Mouse (Mus musculus) hindbrain, postnatal 0 days (tissue): ENCODE measurements at regions not wholly inside any gene's neighbourhood (a gene's known extent, or its start where the extent isn't known, plus 50 kb on each side); places are given as distances from the start of the nearest gene placed in this dataset.
"Not testable (repeated sequence)": the region's sequence is repeated elsewhere in the genome, so short reads cannot be mapped to it uniquely, and the experiment has no call there.

ENCODE experiments used
- ATAC-seq: fragments of 200-750 bp; cut with Nextera tagmentation; 2 replicates; pipeline ENCODE4 v1.8.0; 2017; ENCODE audit warnings: mild to moderate bottlenecking, moderate TSS enrichment, moderate library complexity
- DNase-seq: peaks from one replicate; pipeline ENCODE4 v3.0.0-alpha.2; 2015; ENCODE audit warnings: low spot score
- H3K27ac ChIP-seq: fragments of 300-500 bp; sonication (generic); 2 replicates; pipeline ENCODE4 v1.5.1; 2014; ENCODE audit warnings: mild to moderate bottlenecking
- H3K27me3 ChIP-seq: fragments of 300-500 bp; sonication (generic); 2 replicates; pipeline ENCODE4 v1.6.1; 2014; ENCODE audit warnings: low read length, mixed read lengths; ENCODE audit not compliant: insufficient read depth
- H3K36me3 ChIP-seq: fragments of 300-500 bp; sonication (generic); 2 replicates; pipeline ENCODE4 v1.6.1; 2014; ENCODE audit warnings: low read length, mixed read lengths; ENCODE audit not compliant: insufficient read depth
- H3K4me1 ChIP-seq: fragments of 300-500 bp; sonication (generic); 2 replicates; pipeline ENCODE4 v1.6.1; 2014; ENCODE audit warnings: antibody characterized with exemption, low read length, mixed read lengths; ENCODE audit not compliant: insufficient read depth
- H3K4me2 ChIP-seq: fragments of 300-500 bp; sonication (generic); 2 replicates; pipeline ENCODE4 v1.6.1; 2014; ENCODE audit warnings: low read depth, mild to moderate bottlenecking, low read length, moderate library complexity, mixed read lengths
- H3K4me3 ChIP-seq: fragments of 300-500 bp; sonication (generic); 2 replicates; pipeline ENCODE4 v1.5.1; 2014; ENCODE audit warnings: low read length
- H3K9ac ChIP-seq: fragments of 300-500 bp; sonication (generic); replicated peaks from 2 replicates; pipeline ENCODE4 v1.6.1; 2014; ENCODE audit warnings: mild to moderate bottlenecking, low read length, moderate library complexity, mixed read lengths
- H3K9me3 ChIP-seq: fragments of 300-500 bp; sonication (generic); 2 replicates; pipeline ENCODE4 v1.6.1; 2016; ENCODE audit warnings: low read length, mixed read lengths
- CTCF ChIP-seq: IDR thresholded peaks from 2 replicates; pipeline ENCODE4 v1.5.1; 2016; ENCODE audit warnings: antibody characterized with exemption, control low read depth, low read depth
- WGBS: fragments of 180-500 bp; shearing (Covaris S2); extraction: QIAGEN DNeasy Blood & Tissue Kit; methylation state at CpG from one replicate; pipeline ENCODE4 v1.1.7; 2014; 5-methylcytosine and 5-hydroxymethylcytosine counted together

GRCm38 (mm10) chrX:159061322-159061721 is 148.8 kb upstream of the Rps6ka3 start:
- Histone ChIP-seq H3K9ac (no peak overlapping the region), H3K36me3 (no peaks in the 10 kb centered on the region), H3K27ac (no peak overlapping the region), H3K4me2 (no peak overlapping the region), H3K27me3 (no peaks in the 10 kb centered on the region), H3K4me3 (no peak overlapping the region), H3K4me1 (no peaks in the 10 kb centered on the region), H3K9me3 (no peaks in the 10 kb centered on the region)
- DNase-seq (no peak), ATAC-seq (no peak)
- TF ChIP-seq CTCF: no peak

- Histone ChIP-seq H3K4me1 (no peaks in the 10 kb centered on the region), H3K9me3 (no peaks in the 10 kb centered on the region), H3K9ac (no peak overlapping the region), H3K27ac (no peak overlapping the region), H3K27me3 (no peaks in the 10 kb centered on the region), H3K4me2 (no peak overlapping the region), H3K36me3 (no peaks in the 10 kb centered on the region), H3K4me3 (no peak overlapping the region)
- DNase-seq (peak; percentile 28), ATAC-seq (no peak)
- TF ChIP-seq CTCF: no peak
- 61% methylated on average over 2 of the region's 2 CpGs for WGBS
Measured at GRCm38 (mm10) chrX:159066212-159066611, 143.9 kb upstream of the Rps6ka3 start.

- H3K27ac ChIP-seq: no peak overlapping the region
- no peak overlapping the region for H3K4me3 ChIP-seq
- DNase-seq (no peak), ATAC-seq (no peak)
- no peaks in the 10 kb centered on the region for H3K4me1 ChIP-seq
- no peaks in the 10 kb centered on the region for H3K36me3 ChIP-seq
- no peak overlapping the region for H3K4me2 ChIP-seq
- no peaks in the 10 kb centered on the region for H3K9me3 ChIP-seq
- no peaks in the 10 kb centered on the region for H3K27me3 ChIP-seq
- no peak for TF ChIP-seq CTCF
- H3K9ac ChIP-seq: no peak overlapping the region
- 50% methylated on average over 3 of the region's 3 CpGs for WGBS
Measured at GRCm38 (mm10) chrX:159072647-159073046, 137.5 kb upstream of the Rps6ka3 start.

GRCm38 (mm10) chrX:159073533-159073932 is 136.6 kb upstream of the Rps6ka3 start:
- no peak overlapping the region for H3K27ac ChIP-seq
- H3K4me2 ChIP-seq: no peak overlapping the region
- no peak overlapping the region for H3K9ac ChIP-seq
- H3K27me3 ChIP-seq: no peaks in the 10 kb centered on the region
- ATAC-seq (no peak), DNase-seq (peak; percentile 35)
- H3K4me3 ChIP-seq: no peak overlapping the region
- no peaks in the 10 kb centered on the region for H3K9me3 ChIP-seq
- H3K4me1 ChIP-seq: no peaks in the 10 kb centered on the region
- TF ChIP-seq CTCF: no peak
- no peaks in the 10 kb centered on the region for H3K36me3 ChIP-seq

- Histone ChIP-seq H3K27ac (no peak overlapping the region), H3K4me3 (no peak overlapping the region), H3K4me2 (no peak overlapping the region), H3K4me1 (no peaks in the 10 kb centered on the region), H3K27me3 (no peaks in the 10 kb centered on the region), H3K36me3 (no peaks in the 10 kb centered on the region), H3K9me3 (no peaks in the 10 kb centered on the region), H3K9ac (no peak overlapping the region)
- DNase-seq (no peak), ATAC-seq (no peak)
- TF ChIP-seq CTCF: no peak
- 82% methylated on average over 2 of the region's 2 CpGs for WGBS
Measured at GRCm38 (mm10) chrX:159080508-159080907, 129.6 kb upstream of the Rps6ka3 start.

- not testable (repeated sequence) for H3K27me3 ChIP-seq, H3K9ac ChIP-seq, DNase-seq, H3K4me1 ChIP-seq, ATAC-seq, H3K4me2 ChIP-seq, H3K4me3 ChIP-seq, H3K9me3 ChIP-seq, H3K27ac ChIP-seq, H3K36me3 ChIP-seq
- WGBS: 93% methylated on average over 6 of the region's 6 CpGs
Measured at GRCm38 (mm10) chrX:159110651-159111050, 99.5 kb upstream of the Rps6ka3 start.

- H3K4me1 ChIP-seq: no peaks in the 10 kb centered on the region
- H3K36me3 ChIP-seq: no peaks in the 10 kb centered on the region
- H3K9ac ChIP-seq: no peak overlapping the region
- DNase-seq (no peak), ATAC-seq (no peak)
- no peak overlapping the region for H3K4me3 ChIP-seq
- no peak for TF ChIP-seq CTCF
- H3K27ac ChIP-seq: no peak overlapping the region
- H3K4me2 ChIP-seq: no peak overlapping the region
- no peaks in the 10 kb centered on the region for H3K9me3 ChIP-seq
- no peaks in the 10 kb centered on the region for H3K27me3 ChIP-seq
Measured at GRCm38 (mm10) chrX:159116210-159116609, 93.9 kb upstream of the Rps6ka3 start.
